Mouse (Mus musculus): ENCODE data around the gene Dffb. TPM values are rescaled to one million over a fixed set of nuclear protein-coding genes. Genes with fewer than 3 reads are reported as not detected.

The Dffb gene
- total RNA-seq, 2 experiments from 2014 or later = 12.1 to 13.8 TPM

DNA sequence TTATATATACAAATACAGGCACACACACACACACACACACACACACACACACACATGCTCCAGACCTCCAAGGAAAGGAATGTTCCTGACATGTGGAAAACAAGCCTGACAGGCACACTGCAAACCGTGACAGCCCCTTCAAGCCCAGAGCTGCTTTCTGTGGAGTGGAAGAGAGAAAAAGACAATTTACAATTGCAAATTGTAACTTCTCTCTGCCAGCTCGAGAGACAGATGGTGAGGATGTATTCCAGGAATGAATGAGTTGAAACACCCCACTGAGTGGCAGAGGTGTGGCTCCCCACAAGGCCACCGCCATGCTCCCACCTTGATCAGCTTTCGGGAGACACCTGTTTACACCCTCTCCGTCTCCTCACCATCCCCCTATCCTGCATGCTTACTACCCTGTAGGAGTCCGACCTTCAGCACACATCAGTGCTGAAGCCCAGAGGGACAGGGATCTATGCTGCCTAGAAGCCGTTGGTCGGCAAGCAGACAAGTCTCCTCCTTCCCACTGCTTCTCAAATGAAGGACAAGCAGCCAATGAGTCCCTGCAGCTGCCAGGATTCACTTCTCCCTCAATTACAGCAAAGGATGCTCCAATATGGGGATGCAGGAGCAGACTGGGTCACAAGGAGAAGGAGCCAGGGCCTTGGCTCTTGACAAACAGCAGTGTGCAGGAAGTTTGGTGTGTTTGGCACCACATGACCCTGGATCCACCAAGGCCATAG, 57.0 kb downstream of the Dffb start:
- peak in 1 of 2 experiments; percentile 8 for DNase-seq (ENCODE audit: extremely low spot score in 1 of 2, low spot score in 2 of 2)
- intact Hi-C loops (cut with DNase I) = no loop called here

Other genes starting within 250 kb of the Dffb start
- gene A430005L14Rik, start 17.9 kb downstream of the Dffb start, total RNA-seq (2021) = 10 to 100 TPM; 15.9 to 18.5 TPM
- gene Cep104, start 68 bp upstream of the Dffb start, total RNA-seq (2021) = 10 to 100 TPM; 23.8 to 24.0 TPM
- gene Lrrc47, start 36.6 kb upstream of the Dffb start, total RNA-seq (2021) = 10 to 100 TPM; 54.8 to 58.4 TPM
- gene Smim1, start 51.1 kb upstream of the Dffb start, total RNA-seq (2021) = 1 to 10 TPM; 2.4 to 2.8 TPM
- under 1 TPM; 0.43 to 0.65 TPM for gene Ccdc27, start 67.6 kb upstream of the Dffb start, total RNA-seq (2021)
- 1 to 10 TPM; 1.0 to 1.6 TPM for gene Trp73, start 165.1 kb upstream of the Dffb start, total RNA-seq (2021)
- gene Wrap73, start 167.2 kb upstream of the Dffb start, total RNA-seq (2021) = 10 to 100 TPM; 24.4 to 25.1 TPM
- 100 to 1,000 TPM; 136 to 140 TPM for gene Tprgl, start 185.5 kb upstream of the Dffb start, total RNA-seq (2021)
- 10 to 100 TPM in 1 of 2 experiments, 1 to 10 TPM in 1; 9.2 to 16.3 TPM for gene Megf6, start 195.6 kb upstream of the Dffb start, total RNA-seq (2021)

All from left cerebral cortex, postnatal 10 days (tissue).